In the genomic region with DNA sequence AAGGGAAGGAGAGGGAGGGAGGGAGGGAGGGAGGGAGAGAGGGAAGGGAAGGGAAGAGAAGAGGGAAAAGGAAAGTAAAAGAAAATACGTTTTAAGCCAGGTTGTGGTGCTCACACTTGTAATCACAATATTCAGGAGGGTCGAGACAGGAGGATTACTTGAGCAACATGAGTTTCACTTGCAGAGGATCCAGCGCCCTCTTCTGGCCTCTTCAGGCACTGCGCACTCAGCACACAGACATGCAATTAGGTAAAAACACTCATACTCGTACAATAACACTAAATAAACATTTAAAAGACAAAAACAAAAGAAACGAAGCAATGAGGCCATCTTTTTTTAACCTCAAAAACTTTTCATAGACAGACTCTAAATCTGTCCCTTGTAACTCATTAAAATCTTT, we compare ENCODE assay signal across 9 mouse cellular contexts. TPM values are rescaled to one million over a fixed set of nuclear protein-coding genes. Genes with fewer than 3 reads are reported as not detected.
A peak's percentile ranks its signal among the peaks of the same experiment; 100 is the strongest.
DNase-seq lines count a peak whose midpoint lies in the region; ATAC-seq and TF ChIP-seq lines count a peak whose summit lies in the region.
"Had no signal": no experiment of that assay in that cellular context is flagged by ENCODE, and none has a peak within 500 bp of the region (broad histone marks: within the 10 kb centered on the region; RNA-seq: fewer than 3 reads in every experiment).

No protein-coding gene starts in this region.

- dilution Hi-C loops in CH12.LX (cut with MboI; ENCODE audit: extremely low pct_ligation_motif_present, extremely low pct_unique_long_range_greater_than_20kb, low sequenced_read_pairs), result no loop called here

- H3K4me1 ChIP-seq in CH12.LX (ENCODE audit: control insufficient read depth in 1 of 2, insufficient read depth in 2 of 2) (peaks cover 0 to 3% of the 10 kb centered on the region in 2 experiments; a peak in 3 of 4 replicates), MEL (ENCODE audit: control insufficient read depth in 1 of 2, insufficient read depth in 2 of 2, low read length in 2 of 2) (0 out of 4 replicates have a peak, but pooled peaks cover 0 to 1% of the 10 kb centered on the region in 2 experiments)
- no peaks in the 10 kb centered on the region for H3K4me1 ChIP-seq in liver, embryonic 14.5 days (replicated peaks; ENCODE audit: control insufficient read depth in 2 of 2, insufficient read depth in 2 of 2, low read length in 1 of 2)

- peak; percentile 29 to 48; a peak in 3 of 4 replicates for TF ChIP-seq CTCF in CH12.LX (conservative IDR thresholded peaks at IDR 0.05 in 1 of 2, IDR thresholded peaks at IDR 0.05 in 1 of 2; ENCODE audit: low read depth in 2 of 2, low read length in 2 of 2)
- TF ChIP-seq CTCF in MEL (IDR thresholded peaks at IDR 0.05 in 2 of 3, conservative IDR thresholded peaks at IDR 0.05 in 1 of 3; ENCODE audit: control insufficient read depth in 1 of 3, insufficient read depth in 1 of 3, low read depth in 2 of 3, low read length in 3 of 3, poor library complexity in 1 of 3, severe bottlenecking in 1 of 3), result peak; percentile 68 to 85 (median 77)
- peak; percentile 66 for TF ChIP-seq CTCF in liver, embryonic 14.5 days (IDR thresholded peaks at IDR 0.05; ENCODE audit: low read depth)

- in situ Hi-C loops in CH12.LX (cut with MboI; ENCODE audit: low pct_ligation_motif_present, low pct_unique_long_range_greater_than_20kb, low sequenced_read_pairs), result no loop called here

- H3K27me3 ChIP-seq in CH12.LX (replicated peaks) (no peaks in the 10 kb centered on the region), MEL (ENCODE audit: control insufficient read depth in 1 of 2, insufficient read depth in 2 of 2, low read length in 2 of 2) (peaks cover 0 to 6% of the 10 kb centered on the region in 2 experiments; a peak in 3 of 4 replicates)
- no peaks in the 10 kb centered on the region; the same call in 1 of the 2 replicates for H3K27me3 ChIP-seq in liver, embryonic 14.5 days (ENCODE audit: control insufficient read depth, insufficient read depth, low read length)

- TF ChIP-seq EP300 in CH12.LX (IDR thresholded peaks at IDR 0.05; ENCODE audit: low read length), result no peak
- no peak for TF ChIP-seq EP300 in MEL (IDR thresholded peaks at IDR 0.05; ENCODE audit: low read depth in 1 of 2, low read length in 2 of 2)
- TF ChIP-seq EP300 in liver, embryonic 14.5 days (IDR thresholded peaks at IDR 0.05; ENCODE audit: low read depth), result no peak

- H3K79me2 ChIP-seq in CH12.LX (replicated peaks; ENCODE audit: control insufficient read depth, extremely low read depth, insufficient read depth, poor library complexity, severe bottlenecking) (no peaks in the 10 kb centered on the region), MEL (ENCODE audit: control insufficient read depth, insufficient read depth, low read length, poor library complexity) (no peaks in the 10 kb centered on the region)

- H3K4me3 ChIP-seq in CH12.LX (replicated peaks in 1 of 3; ENCODE audit: low read depth in 2 of 3, low read length in 2 of 3, poor library complexity in 1 of 3), result no peak overlapping the region
- H3K4me3 ChIP-seq in MEL (ENCODE audit: control insufficient read depth in 1 of 2, insufficient read depth in 1 of 2, low read depth in 2 of 2, low read length in 2 of 2), result no peak overlapping the region
- no peak overlapping the region for H3K4me3 ChIP-seq in liver, embryonic 14.5 days (ENCODE audit: insufficient read depth in 1 of 2, low read depth in 2 of 2, low read length in 2 of 2)

- H3K9ac ChIP-seq in CH12.LX (ENCODE audit: insufficient read depth, low read depth) (no peak overlapping the region), MEL (ENCODE audit: control insufficient read depth, low read depth, low read length, poor library complexity, severe bottlenecking) (no peak overlapping the region)
- no peak overlapping the region for H3K9ac ChIP-seq in liver, embryonic 14.5 days (replicated peaks)

- no peak overlapping the region for H3K4me2 ChIP-seq in CH12.LX (ENCODE audit: insufficient read depth, low read depth, poor library complexity, severe bottlenecking)
- H3K4me2 ChIP-seq in liver, embryonic 14.5 days (ENCODE audit: low read depth), result no peak overlapping the region

- 38% methylated on average over 6 of the region's 6 CpGs for WGBS in liver, embryonic 14.5 days (ENCODE audit: insufficient replicate concordance)

- H3K9me3 ChIP-seq in CH12.LX (replicated peaks; ENCODE audit: low read length) (peaks cover 16% of the 10 kb centered on the region), MEL (replicated peaks; ENCODE audit: insufficient read depth, low read length) (no peaks in the 10 kb centered on the region)
- no peaks in the 10 kb centered on the region for H3K9me3 ChIP-seq in liver, embryonic 14.5 days (ENCODE audit: control insufficient read depth, low read length)

- no peak overlapping the region for H3K27ac ChIP-seq in CH12.LX (ENCODE audit: insufficient read depth, low read depth)
- no peak overlapping the region for H3K27ac ChIP-seq in MEL (ENCODE audit: control insufficient read depth, low read depth, low read length)
- H3K27ac ChIP-seq in liver, embryonic 14.5 days, result no peak overlapping the region

- H3K36me3 ChIP-seq in CH12.LX (replicated peaks in 1 of 2; ENCODE audit: control insufficient read depth in 1 of 2, insufficient read depth in 1 of 2, low read length in 1 of 2) (no peaks in the 10 kb centered on the region), MEL (ENCODE audit: control insufficient read depth in 1 of 2, insufficient read depth in 2 of 2, low read length in 2 of 2) (no peaks in the 10 kb centered on the region; a peak in 1 of 4 replicates)
- H3K36me3 ChIP-seq in liver, embryonic 14.5 days (replicated peaks; ENCODE audit: control insufficient read depth, insufficient read depth, low read depth), result no peaks in the 10 kb centered on the region

- DNase-seq in kidney, postnatal 4 days, result peak; percentile 29 to 34
- no peak for DNase-seq in kidney, adult 9 months
- DNase-seq in CH12.LX (ENCODE audit: extremely low read depth) (peak; percentile 17), MEL (ENCODE audit: low read depth, low spot score) (peak; percentile 70)
- no peak for DNase-seq in liver, embryonic 14.5 days (ENCODE audit: low read depth in 3 of 3, low spot score in 3 of 3)
- no peak for DNase-seq in layer of hippocampus, adult 9-11 months
- DNase-seq in adrenal gland, adult 2 months, result no peak
- DNase-seq in natural killer cell, adult 2 months (ENCODE audit: low spot score in 2 of 2), result no peak
- DNase-seq: cerebellum, postnatal 36 days had no signal

- no peak for ATAC-seq in liver, embryonic 14.5 days (ENCODE audit: insufficient read depth)

- TF ChIP-seq POLR2A in CH12.LX (IDR thresholded peaks at IDR 0.05; ENCODE audit: low read depth, low read length) (no peak), MEL (IDR thresholded peaks at IDR 0.05; ENCODE audit: control insufficient read depth in 1 of 2, insufficient read depth in 1 of 2, low read depth in 1 of 2, low read length in 2 of 2, poor library complexity in 1 of 2) (no peak)

- TF ChIP-seq RAD21 in CH12.LX (IDR thresholded peaks at IDR 0.05; ENCODE audit: low read depth, low read length), result no peak; the same call in 1 of the 2 replicates
- peak; percentile 35 for TF ChIP-seq RAD21 in MEL (IDR thresholded peaks at IDR 0.05; ENCODE audit: low read depth, low read length)

TF ChIP-seq in CH12.LX, 34 proteins besides CTCF, POLR2A, EP300 and RAD21:
- TF ChIP-seq USF1 (IDR thresholded peaks at IDR 0.05; ENCODE audit: low read depth, low read length), result no peak
- TF ChIP-seq SMC3 (IDR thresholded peaks at IDR 0.05; ENCODE audit: low read depth, low read length), result peak; percentile 7; the same call in 1 of the 2 replicates

TF ChIP-seq in MEL, 35 proteins besides CTCF, POLR2A, EP300 and RAD21:
- TF ChIP-seq ZC3H11A (IDR thresholded peaks at IDR 0.05; ENCODE audit: low read depth, low read length) (0 out of 2 replicates have a peak, but pooled peaks have one; percentile 12), BHLHE40 (IDR thresholded peaks at IDR 0.05; ENCODE audit: borderline replicate concordance, low read depth, low read length) (no peak), GABPA (IDR thresholded peaks at IDR 0.05; ENCODE audit: low read depth, low read length) (no peak), NRF1 (IDR thresholded peaks at IDR 0.05; ENCODE audit: insufficient read depth, low read depth, low read length, poor library complexity, severe bottlenecking) (no peak), NELFE (IDR thresholded peaks at IDR 0.05; ENCODE audit: low read depth, low read length) (no peak), SMC3 (IDR thresholded peaks at IDR 0.05; ENCODE audit: low read depth, low read length) (peak; percentile 56)

RNA-seq across cellular contexts. Expression of a gene that starts 1.0 kb away (rescaled TPM):
- 3.0 and 6.4 TPM in 2 replicates for total RNA-seq in CH12.LX (2012; rRNA removed)
- total RNA-seq in CH12.LX (2014; rRNA removed), result 1.8 and 2.4 TPM in 2 replicates
- polyA plus RNA-seq in CH12.LX (2012; ENCODE audit: insufficient read length, low read depth), result 3.9 and 4.7 TPM in 2 replicates
- total RNA-seq in MEL (2012; rRNA removed), result 3.9 and 6.2 TPM in 2 replicates
- polyA plus RNA-seq in MEL (2012; ENCODE audit: insufficient read depth in 1 of 2, insufficient read length in 2 of 2, low read depth in 1 of 2, low replicate concordance in 2 of 2, missing spikeins in 1 of 2), result 1 to 10 TPM in 1 of 2 experiments, not detected in 1; 6.3 TPM
- 7.7 and 9.4 TPM in 2 replicates for polyA plus RNA-seq in liver, embryonic 14.5 days (2012; rRNA removed)
- polyA plus RNA-seq in liver, embryonic 14.5 days (2014; fragmentation: Nextera tagmentation; extraction: Ambion mirVana), result 14.4 and 15.0 TPM in 2 replicates
- not detected for total RNA-seq in adrenal gland, adult 2 months (2021)
- polyA plus RNA-seq in adrenal gland, adult 2 months (2012; rRNA removed), result 0.07 TPM in 1 of 2 replicates, not detected in the other

RNA-seq across cellular contexts. Expression of a gene that starts 6.2 kb away (rescaled TPM):
- total RNA-seq in CH12.LX (2012; rRNA removed), result 0.04 TPM in 1 of 2 replicates, not detected in the other
- not detected in 2 replicates for total RNA-seq in CH12.LX (2014; rRNA removed)
- polyA plus RNA-seq in CH12.LX (2012; ENCODE audit: insufficient read length, low read depth), result not detected in 2 replicates
- 0.03 and 0.04 TPM in 2 replicates for total RNA-seq in MEL (2012; rRNA removed)
- polyA plus RNA-seq in MEL (2012; ENCODE audit: insufficient read depth in 1 of 2, insufficient read length in 2 of 2, low read depth in 1 of 2, low replicate concordance in 2 of 2, missing spikeins in 1 of 2), result under 1 TPM in 1 of 2 experiments, not detected in 1; 0.01 TPM
- 0.03 and 0.04 TPM in 2 replicates for polyA plus RNA-seq in liver, embryonic 14.5 days (2012; rRNA removed)
- not detected in 2 replicates for polyA plus RNA-seq in liver, embryonic 14.5 days (2014; fragmentation: Nextera tagmentation; extraction: Ambion mirVana)
- 1 to 10 TPM in 1 of 2 experiments, under 1 TPM in 1; 0.52 to 1.2 TPM for total RNA-seq in adrenal gland, adult 2 months (2021)
- polyA plus RNA-seq in adrenal gland, adult 2 months (2012; rRNA removed), result 1.1 and 1.3 TPM in 2 replicates

Comparison
In these comparisons a context has a peak if more than half of its experiments do, and no peak if none do; other contexts are left out.
1. DNase-seq: peak in kidney, postnatal 4 days (2 of 2), CH12.LX (single experiment) and MEL (single experiment); none in kidney, adult 9 months (single experiment), liver, embryonic 14.5 days (0 of 3), layer of hippocampus, adult 9-11 months (single experiment), adrenal gland, adult 2 months (single experiment) and natural killer cell, adult 2 months (0 of 2).
2. Peak in every context shown above with its lines, with median percentiles within 50 percentile points of each other: CTCF ChIP-seq.